In the genomic region with DNA sequence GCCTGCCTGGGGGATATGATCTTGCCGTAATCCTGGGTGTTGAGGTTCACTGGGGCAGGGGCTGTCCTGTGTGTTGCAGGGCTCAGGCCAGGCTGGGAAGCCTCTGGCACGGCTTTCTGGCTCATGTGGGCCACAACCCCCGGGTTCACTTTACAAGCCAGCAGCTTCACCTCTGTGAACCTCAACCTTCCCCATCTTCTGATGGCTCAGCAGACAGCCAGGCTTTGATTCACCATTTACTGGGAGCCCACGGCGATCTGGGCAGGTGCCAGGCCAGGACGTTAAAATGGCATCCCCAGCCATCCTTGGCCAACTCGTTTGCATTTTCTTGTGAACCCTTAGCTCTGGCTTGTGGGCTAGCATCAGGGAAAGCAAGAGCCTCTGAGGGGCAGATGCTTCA, we compare ENCODE assay signal across 7 mouse cellular contexts. TPM values are rescaled to one million over a fixed set of nuclear protein-coding genes. Genes with fewer than 3 reads are reported as not detected.
A peak's percentile ranks its signal among the peaks of the same experiment; 100 is the strongest.
DNase-seq lines count a peak whose midpoint lies in the region; ATAC-seq and TF ChIP-seq lines count a peak whose summit lies in the region.

No protein-coding gene starts in this region.

- H3K36me3 ChIP-seq in thymus, adult 2 months (ENCODE audit: control insufficient read depth, insufficient read depth, low read length), result no peaks in the 10 kb centered on the region
- no peaks in the 10 kb centered on the region for H3K36me3 ChIP-seq in hindbrain, embryonic 12.5 days
- H3K36me3 ChIP-seq in liver, embryonic 12.5 days, result no peaks in the 10 kb centered on the region; the same call in 1 of the 2 replicates

- no peak for DNase-seq in thymus, adult 2 months
- no peak for DNase-seq in thymus, postnatal 10 days (ENCODE audit: low spot score in 2 of 2)
- no peak for DNase-seq in ovary, adult 18-20 months (ENCODE audit: low spot score)
- DNase-seq in gastrocnemius, postnatal 10 days, result no peak
- DNase-seq in thymus, postnatal 4 days, result no peak

- H3K9me3 ChIP-seq in hindbrain, embryonic 12.5 days (replicated peaks), result no peaks in the 10 kb centered on the region
- H3K9me3 ChIP-seq in liver, embryonic 12.5 days (replicated peaks), result no peaks in the 10 kb centered on the region

- H3K9ac ChIP-seq in hindbrain, embryonic 12.5 days, result peak overlapping the region; percentile 51
- H3K9ac ChIP-seq in liver, embryonic 12.5 days, result no peak overlapping the region

- 43% methylated on average over 7 of the region's 7 CpGs for WGBS in thymus, adult 2 months
- 28% methylated on average over 7 of the region's 7 CpGs for WGBS in hindbrain, embryonic 12.5 days
- 39% methylated on average over 7 of the region's 7 CpGs for WGBS in liver, embryonic 12.5 days (ENCODE audit: insufficient replicate concordance)

- no peak overlapping the region for H3K27ac ChIP-seq in thymus, adult 2 months (ENCODE audit: control insufficient read depth, insufficient read depth, low read length)
- no peak overlapping the region for H3K27ac ChIP-seq in hindbrain, embryonic 12.5 days
- H3K27ac ChIP-seq in liver, embryonic 12.5 days, result no peak overlapping the region

- no peak for TF ChIP-seq POLR2A in thymus, adult 2 months (IDR thresholded peaks at IDR 0.05; ENCODE audit: control insufficient read depth, extremely low read depth, insufficient read depth, low read length, poor library complexity)

- TF ChIP-seq CTCF in thymus, adult 2 months (IDR thresholded peaks at IDR 0.05; ENCODE audit: borderline replicate concordance, control insufficient read depth, extremely low read depth, insufficient read depth, low read length, poor library complexity), result no peak

- H3K4me3 ChIP-seq in thymus, adult 2 months (ENCODE audit: control insufficient read depth, insufficient read depth, low read length), result peak overlapping the region; percentile 25
- H3K4me3 ChIP-seq in hindbrain, embryonic 12.5 days, result peak overlapping the region; percentile 37
- peak overlapping the region; percentile 57 for H3K4me3 ChIP-seq in liver, embryonic 12.5 days

- peak overlapping the region; percentile 87 for H3K4me2 ChIP-seq in hindbrain, embryonic 12.5 days (replicated peaks)
- H3K4me2 ChIP-seq in liver, embryonic 12.5 days, result peak overlapping the region; percentile 83

- peaks cover 19% of the 10 kb centered on the region for H3K4me1 ChIP-seq in thymus, adult 2 months (replicated peaks; ENCODE audit: control insufficient read depth, insufficient read depth, low read length)
- peaks cover 15% of the 10 kb centered on the region for H3K4me1 ChIP-seq in hindbrain, embryonic 12.5 days
- H3K4me1 ChIP-seq in liver, embryonic 12.5 days, result peaks cover 24% of the 10 kb centered on the region

- no peak for ATAC-seq in hindbrain, embryonic 12.5 days (ENCODE audit: low FRiP score)
- ATAC-seq in liver, embryonic 12.5 days, result no peak

- no peaks in the 10 kb centered on the region for H3K27me3 ChIP-seq in thymus, adult 2 months (ENCODE audit: control insufficient read depth, insufficient read depth, low read length)
- peaks cover 62% of the 10 kb centered on the region for H3K27me3 ChIP-seq in hindbrain, embryonic 12.5 days
- H3K27me3 ChIP-seq in liver, embryonic 12.5 days (replicated peaks), result peaks cover 40% of the 10 kb centered on the region

RNA-seq across cellular contexts. Expression of a gene that starts 0.5 kb away (rescaled TPM):
- 36.3 and 46.6 TPM in 2 replicates for polyA plus RNA-seq in thymus, adult 2 months (2012; rRNA removed)
- polyA plus RNA-seq in hindbrain, embryonic 12.5 days (2016; fragmentation: Nextera tagmentation; extraction: Ambion mirVana), result 7.2 and 7.7 TPM in 2 replicates
- 58.9 and 59.9 TPM in 2 replicates for polyA plus RNA-seq in liver, embryonic 12.5 days (2016; fragmentation: Nextera tagmentation; extraction: Ambion mirVana)
- total RNA-seq in gastrocnemius, postnatal 10 days (2021), result 1 to 10 TPM; 1.5 to 1.9 TPM
